Mouse (Mus musculus) T-helper 17 cell (primary cell): Measurements from ENCODE around the gene Rap2a.

ENCODE experiments used
- in situ Hi-C, 2 experiments: fragments of 300-600 bp; cut with MboI, MseI; formaldehyde crosslinking; loops; 1 replicate in 1 of 2; 2 replicates in 1 of 2; pipeline ENCODE4 v1.15.1; 2025; ENCODE audit warnings: high pct_unique_total_duplicates in 2 of 2

The Rap2a gene

DNA sequence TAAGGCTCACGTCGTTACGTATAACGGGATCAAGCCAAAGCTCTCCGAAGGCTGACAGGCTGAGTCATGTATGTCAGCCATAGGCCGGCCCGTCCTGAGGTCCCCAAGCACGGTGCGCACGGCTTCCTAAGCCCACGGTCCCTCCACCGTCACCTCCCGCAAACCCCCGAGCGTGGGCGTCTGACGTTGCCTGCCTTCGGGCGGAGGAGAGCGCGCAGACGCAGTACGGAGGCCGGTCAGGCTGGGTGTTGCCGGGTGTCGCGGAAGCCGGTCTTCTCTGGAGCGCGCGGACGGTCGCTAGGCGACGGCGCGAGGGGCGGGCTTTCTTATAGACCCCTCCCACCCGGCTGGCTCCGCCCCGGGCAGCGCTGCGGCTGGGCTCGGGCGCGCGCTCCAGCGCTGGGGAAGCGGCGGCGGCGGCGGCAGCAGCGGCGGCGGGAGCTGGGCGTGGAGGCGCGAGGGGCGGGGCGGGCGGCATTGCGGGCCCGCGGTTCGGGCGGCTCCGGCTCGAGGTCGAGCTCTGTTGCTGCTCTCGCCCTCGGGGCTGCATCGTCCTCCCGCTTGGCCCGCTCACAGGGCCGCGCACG is at the start of gene Rap2a:
Rap2a (plus strand) TSS at position 463 of the 587 bp plus-strand sequence.
- in situ Hi-C loops: loop anchor here (5.0 to 25.0 kb wide), 4 partner anchors 909 to 1627 kb away; partner anchors contain the start of genes Stk24 (in 1 of the 2) and Tm9sf2 (in 1 of the 2)

GRCm38 (mm10) chr14:120428497-120428896 is 49.7 kb upstream of the Rap2a start:
- in situ Hi-C loops: no loop called here

- in situ Hi-C loops: no loop called here
Measured at GRCm38 (mm10) chr14:120432773-120433172, 45.5 kb upstream of the Rap2a start.

- in situ Hi-C loops: no loop called here
Measured at GRCm38 (mm10) chr14:120433931-120434398, 44.3 kb upstream of the Rap2a start.

DNA sequence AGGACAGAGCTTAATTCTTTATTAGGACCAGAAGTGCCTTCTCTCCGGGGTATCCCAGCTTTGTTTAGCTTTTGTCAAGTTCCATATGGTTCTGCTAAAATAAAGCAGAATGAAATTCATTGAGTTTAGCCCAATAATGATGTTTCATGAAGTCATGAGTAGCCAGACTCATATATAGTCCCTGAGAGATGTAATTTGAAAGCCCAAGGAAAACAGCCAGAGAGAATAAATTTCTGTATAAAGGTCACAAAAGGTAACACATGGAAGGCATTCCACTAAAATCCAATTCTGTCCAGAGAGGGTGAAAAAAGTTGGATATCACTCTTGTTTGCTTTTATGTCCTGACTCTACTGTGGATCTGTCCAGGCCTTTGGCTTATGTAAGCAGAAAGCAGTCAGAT is 43.4 kb upstream of the Rap2a start:
- in situ Hi-C loops: loop anchor here in 1 of 2 experiments (5.0 kb wide), 1 partner anchor 298 kb away; no protein-coding TSS in a partner anchor

- in situ Hi-C loops: no loop called here
Measured at GRCm38 (mm10) chr14:120440716-120441115, 37.5 kb upstream of the Rap2a start.

DNA sequence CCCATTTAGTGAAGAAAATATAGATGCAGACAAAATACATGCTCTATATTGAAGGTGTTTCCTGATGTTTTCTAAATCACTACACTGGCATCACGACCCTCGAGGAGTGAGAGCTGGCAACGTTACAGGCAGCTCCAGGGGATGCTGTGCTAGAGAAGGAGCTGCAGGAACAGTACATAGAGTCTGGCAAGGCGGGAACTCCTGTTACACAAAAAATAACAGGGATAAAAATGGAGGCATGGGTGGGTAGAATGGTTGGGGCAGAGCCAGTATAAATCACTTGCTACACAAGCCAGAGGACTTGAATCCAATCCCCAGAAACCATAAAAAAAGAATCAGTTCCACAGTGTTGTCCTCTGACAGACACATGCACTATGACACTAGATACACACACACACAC is 37.0 kb upstream of the Rap2a start:
- in situ Hi-C loops: no loop called here

DNA sequence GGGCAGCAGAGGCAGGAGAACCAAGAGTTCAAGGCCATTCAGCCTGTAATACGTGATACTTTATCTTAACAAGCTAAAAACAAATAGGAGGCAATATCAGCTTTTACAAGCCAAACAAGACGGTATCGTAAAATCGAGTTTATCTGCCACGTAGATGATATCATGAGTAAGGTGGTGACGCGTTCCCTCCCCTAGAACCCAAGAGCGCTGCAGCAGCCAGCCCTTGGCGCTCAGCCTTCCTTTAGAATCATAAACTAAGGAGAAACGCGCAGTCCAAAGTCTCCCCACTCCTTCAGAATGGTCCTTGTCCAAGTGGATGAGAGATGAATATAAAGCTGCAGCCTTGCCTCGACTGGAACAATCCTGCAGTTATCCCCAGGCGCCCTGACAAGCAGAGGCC is 36.4 kb upstream of the Rap2a start:
- in situ Hi-C loops: no loop called here

DNA sequence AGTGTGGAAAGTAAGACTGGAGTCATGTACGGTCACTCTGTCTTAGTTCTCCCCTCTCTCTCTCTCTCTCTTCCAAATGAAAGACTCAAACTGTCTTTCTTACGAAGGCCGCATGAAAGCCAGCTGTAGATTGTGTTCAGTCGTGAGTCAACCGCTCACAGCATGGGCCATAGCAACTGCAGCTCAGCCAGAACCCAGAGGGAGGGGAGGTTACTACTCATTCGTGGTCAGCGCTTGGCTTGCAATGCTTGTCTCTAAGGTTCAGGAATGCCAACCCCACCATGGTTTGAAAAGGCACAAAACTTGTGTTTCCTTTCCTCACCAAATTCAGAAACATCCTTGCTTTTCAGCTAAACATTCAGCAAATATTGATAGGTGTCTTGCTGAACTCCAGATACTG is 24.0 kb upstream of the Rap2a start:
- in situ Hi-C loops: loop anchor here in 1 of 2 experiments (10.0 kb wide), 1 partner anchor 309 kb away; no protein-coding TSS in a partner anchor

DNA sequence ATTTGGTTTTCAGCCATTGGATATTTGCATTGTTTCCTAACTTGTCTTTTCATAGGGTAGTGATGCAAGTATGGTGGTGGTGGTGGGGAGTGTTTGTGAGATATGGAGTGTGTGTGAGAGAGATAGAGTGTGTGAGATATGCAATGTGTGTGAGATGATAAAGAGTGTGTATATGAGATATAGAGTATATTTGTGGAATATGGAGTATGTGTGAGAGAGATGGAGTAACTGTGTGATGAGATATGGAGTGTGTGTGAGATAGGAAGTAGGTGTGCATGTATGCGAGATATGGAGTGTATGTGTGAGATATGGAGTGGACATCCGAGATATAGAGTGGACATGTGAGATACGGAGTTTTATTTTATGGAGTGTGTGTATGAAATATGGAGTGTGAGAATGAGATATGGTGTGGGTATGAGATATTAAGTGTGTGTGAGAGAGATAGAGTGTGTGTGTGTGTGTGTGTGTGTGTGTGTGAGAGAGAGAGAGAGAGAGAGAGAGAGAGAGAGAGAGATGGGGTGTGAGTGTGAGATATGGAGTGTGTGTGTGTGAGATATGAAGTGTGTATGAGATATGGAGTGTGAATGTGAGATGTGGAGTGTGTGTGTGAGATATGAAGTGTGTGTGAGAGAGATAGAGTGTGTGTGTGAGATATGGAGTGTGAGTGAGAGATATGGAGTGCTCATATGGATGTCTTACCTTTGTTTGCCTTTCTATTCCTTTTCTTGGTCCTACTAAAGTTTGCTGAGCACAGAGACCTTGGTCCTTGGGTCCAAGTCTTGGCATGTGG is 14.1 kb upstream of the Rap2a start:
- in situ Hi-C loops: no loop called here

DNA sequence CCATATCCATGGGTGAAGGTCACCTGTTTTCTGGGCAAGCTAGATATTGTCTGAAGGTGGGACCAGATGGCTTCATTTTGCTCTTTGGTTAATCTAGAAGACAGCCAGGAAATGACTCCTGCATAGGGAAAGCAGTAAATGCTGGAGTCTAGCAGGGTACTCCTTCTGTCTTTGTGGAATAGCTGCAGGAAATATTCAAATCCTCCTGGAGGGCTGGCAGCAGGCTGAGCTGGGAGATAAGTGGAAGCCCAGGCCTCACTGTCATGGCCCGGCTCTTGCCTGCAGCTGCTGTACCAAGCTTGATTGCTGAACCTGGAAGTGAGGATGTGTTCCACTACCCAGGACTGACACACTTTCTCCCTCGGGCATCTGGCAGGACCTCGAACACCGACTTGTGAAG is 11.4 kb upstream of the Rap2a start:
- in situ Hi-C loops: no loop called here

GRCm38 (mm10) chr14:120469126-120469790 is 9.0 kb upstream of the Rap2a start:
- in situ Hi-C loops: no loop called here

DNA sequence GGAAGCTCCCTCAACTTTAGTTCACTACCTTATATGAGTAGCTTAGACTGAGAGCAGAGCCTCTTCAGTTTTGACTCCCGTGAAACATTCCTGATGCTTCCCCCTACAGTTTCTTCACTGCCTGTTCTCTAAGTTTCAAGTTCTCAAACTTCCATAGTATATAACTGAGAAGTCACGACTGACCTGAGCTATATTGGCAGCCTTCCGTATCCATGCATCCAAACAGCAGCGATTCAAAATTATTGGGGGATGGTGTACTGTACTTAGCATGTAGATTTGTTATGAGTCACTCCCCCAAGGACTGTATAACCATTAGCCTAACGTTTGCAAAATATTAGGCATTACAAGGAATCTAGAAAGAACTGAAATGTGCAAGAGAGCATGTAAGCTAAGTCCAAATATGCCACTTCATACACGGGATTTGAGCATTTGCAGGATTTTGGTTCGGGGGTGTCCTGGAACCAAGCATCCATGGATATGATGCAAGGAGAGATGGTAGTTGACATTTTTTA is 2.0 kb upstream of the Rap2a start:
- in situ Hi-C loops: loop anchor here (5.0 to 25.0 kb wide), 4 partner anchors 911 to 1629 kb away; partner anchors contain the start of genes Stk24 (in 1 of the 2) and Tm9sf2 (in 1 of the 2)

DNA sequence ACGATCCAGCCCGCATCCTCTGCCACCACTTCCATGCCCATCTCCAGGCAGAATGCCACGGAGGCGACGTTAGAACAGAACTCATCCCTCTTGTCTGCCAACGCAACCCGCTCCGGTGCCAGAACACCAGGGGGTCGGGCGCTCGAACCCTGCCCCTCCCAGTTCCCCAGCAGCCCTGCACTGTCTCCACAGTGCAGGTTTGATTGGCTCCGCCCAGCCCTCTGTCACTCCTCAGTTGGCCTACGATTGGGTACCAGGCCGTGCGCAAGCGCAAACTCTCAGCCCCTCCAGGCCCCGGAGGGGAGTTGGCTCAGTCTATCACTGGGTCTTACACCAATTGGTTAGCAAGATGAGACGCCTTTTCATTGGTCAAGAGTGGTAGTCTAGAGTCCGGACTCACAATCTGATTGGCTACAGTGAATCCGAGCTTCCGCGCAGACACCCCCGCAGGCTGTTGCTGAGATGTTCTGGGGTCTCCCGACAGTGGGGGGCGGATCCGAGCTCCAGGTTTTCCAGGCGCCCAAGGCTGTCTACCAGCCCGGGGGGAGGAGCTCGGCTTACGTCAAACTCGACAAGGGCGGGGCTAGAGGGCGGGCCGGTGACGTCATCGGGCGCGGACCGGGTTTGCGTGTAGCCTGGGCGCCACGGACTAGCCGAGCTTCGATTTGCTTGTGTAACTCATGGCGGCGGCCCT is 809 bp upstream of the Rap2a start:
- in situ Hi-C loops: loop anchor here (5.0 to 25.0 kb wide), 4 partner anchors 910 to 1627 kb away; partner anchors contain the start of genes Stk24 (in 1 of the 2) and Tm9sf2 (in 1 of the 2)

GRCm38 (mm10) chr14:120478641-120479341 is 547 bp downstream of the Rap2a start:
- in situ Hi-C loops: loop anchor here (5.0 to 25.0 kb wide), 4 partner anchors 909 to 1626 kb away; partner anchors contain the start of genes Stk24 (in 1 of the 2) and Tm9sf2 (in 1 of the 2)

DNA sequence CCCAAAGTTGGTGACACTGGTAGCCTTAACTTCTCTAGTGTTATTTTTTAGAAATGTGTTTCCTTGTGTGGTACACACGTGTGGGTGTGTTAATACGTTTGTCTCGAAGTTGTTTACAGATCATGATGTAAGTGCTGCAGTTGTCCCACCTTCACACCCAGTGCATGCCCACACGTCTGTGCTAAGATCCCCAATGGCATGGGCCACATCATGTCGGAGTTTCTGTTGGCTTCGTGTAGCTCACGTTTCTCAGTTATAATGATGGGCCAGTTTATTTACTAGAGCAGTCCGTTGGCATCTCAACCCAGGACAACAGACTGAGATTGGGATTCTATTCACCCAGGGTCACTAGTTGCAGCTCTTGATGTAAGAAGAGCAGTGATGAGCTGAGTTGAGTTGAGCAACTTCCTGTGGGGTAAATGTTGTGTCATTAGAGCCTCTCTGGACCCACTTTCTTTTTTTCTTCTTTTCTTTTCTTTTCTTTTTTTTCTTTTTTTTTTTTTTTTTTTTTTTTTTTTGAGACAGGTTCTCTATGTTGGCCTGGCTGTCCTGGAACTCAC is 2.2 kb downstream of the Rap2a start:
- in situ Hi-C loops: loop anchor here in 1 of 2 experiments (25.0 kb wide), 1 partner anchor 907 kb away; the partner anchor contains the start of gene Stk24

- in situ Hi-C loops: loop anchor here in 1 of 2 experiments (25.0 kb wide), 1 partner anchor 906 kb away; the partner anchor contains the start of gene Stk24
Measured at GRCm38 (mm10) chr14:120480927-120481326, 2.7 kb downstream of the Rap2a start.

DNA sequence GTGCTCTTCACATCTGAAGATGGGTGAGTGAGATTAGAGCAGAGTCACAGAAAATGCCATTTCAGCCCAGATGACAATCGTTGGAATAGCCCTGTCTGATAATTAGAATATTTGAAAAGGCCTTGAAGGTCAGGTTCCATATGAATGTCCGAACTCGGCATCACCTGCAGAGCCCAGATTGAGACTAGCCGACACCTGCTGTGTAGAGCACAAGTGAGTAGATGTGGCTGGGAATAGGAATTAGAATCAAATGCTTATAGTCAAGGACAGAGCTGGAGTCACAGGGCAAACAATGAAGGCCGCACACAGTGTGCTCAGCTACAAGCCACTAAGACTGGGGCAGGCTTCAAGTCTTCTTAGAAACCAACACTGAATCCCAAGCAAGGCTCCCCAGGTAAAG is 6.3 kb downstream of the Rap2a start:
- in situ Hi-C loops: loop anchor here in 1 of 2 experiments (25.0 kb wide), 1 partner anchor 903 kb away; the partner anchor contains the start of gene Stk24

GRCm38 (mm10) chr14:120496284-120496683 is 18.0 kb downstream of the Rap2a start:
- in situ Hi-C loops: loop anchor here in 1 of 2 experiments (25.0 kb wide), 1 partner anchor 891 kb away; the partner anchor contains the start of gene Stk24
